Mouse (Mus musculus) kidney, postnatal 10 days (tissue): ENCODE measurements at regions not wholly inside any gene's neighbourhood (a gene's known extent, or its start where the extent isn't known, plus 50 kb on each side); places are given as distances from the start of the nearest gene placed in this dataset.

ENCODE experiments used
- DNase-seq: peaks from one replicate; pipeline ENCODE4 v3.0.0; 2021; ENCODE audit warnings: mixed read lengths

- no peak for DNase-seq
These were observed 151.4 kb downstream of the Abcc12 start for GRCm38 (mm10) chr8:86428998-86429651.

- no peak for DNase-seq
These were observed 152.4 kb downstream of the Abcc12 start for GRCm38 (mm10) chr8:86428131-86428530.

GRCm38 (mm10) chr8:86426056-86426455, 154.4 kb downstream of the Abcc12 start:
- DNase-seq, result no peak

- DNase-seq, result peak; percentile 19
These were observed 155.1 kb downstream of the Abcc12 start for GRCm38 (mm10) chr8:86425382-86425781.

GRCm38 (mm10) chr8:86419059-86419651, 161.3 kb downstream of the Abcc12 start:
- DNase-seq, result no peak

- DNase-seq, result no peak
These were observed 162.0 kb downstream of the Abcc12 start for GRCm38 (mm10) chr8:86418414-86418981.

- no peak for DNase-seq
These were observed 165.3 kb downstream of the Abcc12 start for GRCm38 (mm10) chr8:86415208-86415607.

GRCm38 (mm10) chr8:86411232-86411631, 169.3 kb downstream of the Abcc12 start:
- no peak for DNase-seq

- DNase-seq, result no peak
These were observed 174.3 kb downstream of the Abcc12 start for GRCm38 (mm10) chr8:86406196-86406595.

- DNase-seq, result no peak
These were observed 177.1 kb downstream of the Abcc12 start for GRCm38 (mm10) chr8:86403434-86403833.

- no peak for DNase-seq
These were observed 178.5 kb downstream of the Abcc12 start for GRCm38 (mm10) chr8:86401946-86402345.

- no peak for DNase-seq
These were observed 185.4 kb downstream of the Abcc12 start for GRCm38 (mm10) chr8:86395121-86395520.

GRCm38 (mm10) chr8:86393835-86394234, 186.7 kb downstream of the Abcc12 start:
- no peak for DNase-seq

GRCm38 (mm10) chr8:86393374-86393773, 187.1 kb downstream of the Abcc12 start:
- no peak for DNase-seq

- DNase-seq, result no peak
These were observed 189.8 kb downstream of the Abcc12 start for GRCm38 (mm10) chr8:86390715-86391114.

GRCm38 (mm10) chr8:86389690-86390671, 190.5 kb downstream of the Abcc12 start:
- peak; percentile 6 for DNase-seq

- no peak for DNase-seq
These were observed 195.2 kb downstream of the Abcc12 start for GRCm38 (mm10) chr8:86385236-86385635.

- no peak for DNase-seq
These were observed 198.5 kb downstream of the Abcc12 start for GRCm38 (mm10) chr8:86381977-86382376.

- DNase-seq, result no peak
These were observed 212.4 kb downstream of the Abcc12 start for GRCm38 (mm10) chr8:86368062-86368461.

GRCm38 (mm10) chr8:86366636-86367035, 213.8 kb downstream of the Abcc12 start:
- DNase-seq, result no peak

GRCm38 (mm10) chr8:86365726-86366125, 214.8 kb downstream of the Abcc12 start:
- DNase-seq, result no peak

GRCm38 (mm10) chr8:86364898-86365297, 215.6 kb downstream of the Abcc12 start:
- peak; percentile 20 for DNase-seq

GRCm38 (mm10) chr8:86360283-86360682, 220.2 kb downstream of the Abcc12 start:
- no peak for DNase-seq
